Mouse (Mus musculus): ENCODE measurements around the gene Srrd.

Srrd gene

DNA sequence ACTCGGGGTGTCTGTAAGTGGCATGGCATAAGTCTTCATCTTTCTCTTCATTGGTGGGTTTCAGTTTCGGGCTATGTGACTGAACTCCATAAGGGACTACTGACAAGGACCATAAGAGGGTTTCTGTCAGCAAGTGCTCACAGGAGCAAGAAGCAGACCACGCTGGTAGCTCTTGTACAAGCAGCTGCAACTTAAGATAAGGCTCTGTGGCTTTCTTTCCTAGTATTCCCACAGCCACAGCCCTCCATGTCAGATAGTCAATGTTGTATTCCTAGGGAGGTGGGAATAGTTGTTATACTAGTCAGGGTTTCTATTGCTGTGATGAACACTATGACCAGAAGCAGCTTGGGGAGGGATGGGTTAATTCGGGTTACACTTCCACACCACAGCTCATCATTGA, 16.7 kb upstream of the Srrd start:
- in situ Hi-C loops (cut with MboI, MseI): no loop called here

DNA sequence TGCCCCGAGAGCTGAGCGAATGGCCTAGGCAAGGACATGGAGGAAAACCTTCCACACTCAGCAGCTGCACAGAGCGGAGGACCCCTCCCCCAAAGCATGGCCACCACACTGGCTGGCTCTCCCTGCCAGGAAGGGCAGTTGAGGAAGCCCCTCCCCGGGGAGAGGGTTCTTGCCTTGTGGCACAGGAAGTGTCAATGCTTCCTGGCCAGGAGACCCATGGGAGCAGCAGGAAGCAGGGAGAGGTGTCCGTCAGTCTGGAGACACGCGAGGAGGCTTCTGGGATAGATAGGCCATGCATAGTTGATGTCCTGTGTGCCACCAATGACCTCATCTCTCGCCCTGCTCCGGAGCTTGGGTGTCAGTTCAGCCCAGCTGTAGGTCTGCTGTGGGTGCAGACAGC, 13.5 kb upstream of the Srrd start:
- in situ Hi-C loops (cut with MboI, MseI): no loop called here

DNA sequence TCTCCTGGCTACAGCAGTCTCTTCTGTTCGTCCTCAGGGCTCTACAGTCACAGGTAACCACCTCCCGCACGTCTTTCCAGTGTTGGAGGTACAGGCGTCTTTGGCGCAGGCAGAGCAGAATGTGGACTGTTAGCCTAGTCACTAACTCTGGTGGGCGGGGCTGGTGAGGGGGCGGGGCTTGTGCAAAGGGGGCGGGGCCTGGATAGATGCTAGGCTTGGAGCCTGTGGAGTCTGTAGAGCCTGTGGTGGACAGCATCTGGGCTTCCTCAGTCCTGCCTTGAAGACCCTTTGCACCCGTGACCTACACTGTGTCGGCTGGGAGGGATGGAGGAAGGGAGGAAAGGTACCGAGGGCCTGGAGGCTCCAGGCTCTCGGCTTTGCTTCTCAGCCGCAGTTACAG, 13.1 kb upstream of the Srrd start, which contains the start of gene Gm6583:
Gene Gm6583, minus strand, starts transcription at position 124 of the 400 bp plus-strand sequence.
- in situ Hi-C loops (cut with MboI, MseI): no loop called here

DNA sequence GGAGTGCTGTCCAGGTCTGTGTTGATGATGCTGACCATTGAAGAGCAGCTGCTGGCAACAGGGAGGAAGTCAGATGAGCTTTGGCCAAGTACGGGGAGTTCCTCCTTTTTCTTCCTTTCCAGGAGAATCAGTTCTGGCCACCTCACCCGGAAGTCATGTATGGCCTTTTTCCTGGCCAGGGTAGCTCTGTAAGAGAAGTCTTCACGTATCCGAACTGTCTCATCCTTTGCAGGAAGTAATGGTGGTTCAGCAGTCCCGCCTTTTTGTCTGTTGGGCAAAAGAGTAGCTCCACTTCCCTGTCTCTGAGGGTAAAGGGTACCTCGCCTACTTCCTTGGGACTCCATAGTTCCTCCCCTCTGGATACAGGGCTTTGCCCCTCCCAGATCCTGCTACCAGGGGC, 12.7 kb upstream of the Srrd start:
- in situ Hi-C loops (cut with MboI, MseI): no loop called here

DNA sequence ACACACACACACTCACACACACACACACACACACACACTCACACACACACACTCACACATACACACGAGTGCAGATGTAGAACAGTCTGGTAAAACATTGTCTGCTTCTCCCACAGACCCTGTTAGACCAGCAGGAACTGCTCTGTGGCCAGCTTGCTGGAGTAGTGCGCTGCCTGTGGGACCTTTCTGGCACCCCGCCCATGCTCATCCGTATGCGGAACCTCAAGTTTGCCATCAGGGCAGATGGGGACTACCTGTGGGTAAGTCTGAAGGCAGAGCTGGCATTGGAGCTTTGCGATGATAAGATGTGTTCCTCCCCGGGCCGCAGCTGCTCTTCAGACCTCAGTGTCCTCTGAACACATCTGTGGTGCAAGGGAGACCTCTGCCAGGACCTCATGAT, 6.3 kb upstream of the Srrd start:
- in situ Hi-C loops (cut with MboI, MseI): no loop called here

DNA sequence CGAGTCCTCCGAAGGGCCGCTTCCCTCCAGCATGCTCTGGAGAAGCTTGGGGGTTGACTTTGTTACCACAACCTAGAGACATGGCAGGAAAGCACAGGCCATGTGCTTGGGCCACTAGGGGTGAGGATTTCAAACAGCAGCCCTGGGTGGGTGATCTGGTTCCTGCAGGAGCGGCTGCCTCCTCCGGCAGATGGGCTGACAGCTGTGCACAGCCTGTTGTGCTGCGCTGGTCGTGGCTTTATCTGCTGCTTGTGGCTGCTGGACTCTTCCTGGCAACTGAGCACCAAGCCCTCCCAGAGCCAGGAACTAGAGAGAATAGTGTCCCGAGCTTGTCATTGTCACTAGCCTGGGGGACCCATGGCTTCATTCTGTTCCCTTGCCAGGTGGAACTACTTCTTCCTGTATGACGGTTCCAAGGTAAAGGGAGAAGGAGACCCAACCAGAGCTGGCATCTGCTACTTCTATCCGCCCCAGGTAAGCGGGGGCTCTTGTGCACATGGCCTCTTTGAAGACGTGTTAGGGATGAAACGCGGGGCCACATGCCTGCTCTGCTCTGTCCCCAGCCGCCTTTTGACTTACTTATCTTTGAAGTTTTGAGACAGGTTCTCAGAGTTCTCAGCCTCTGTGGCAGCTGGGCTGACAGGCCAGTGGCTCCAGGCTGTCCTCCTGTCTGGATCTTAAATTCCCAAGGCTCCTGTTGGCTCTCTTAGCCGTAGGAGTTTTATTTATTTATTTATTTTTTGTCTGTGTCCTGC, 3.5 kb upstream of the Srrd start:
- in situ Hi-C loops (cut with MboI, MseI): no loop called here

DNA sequence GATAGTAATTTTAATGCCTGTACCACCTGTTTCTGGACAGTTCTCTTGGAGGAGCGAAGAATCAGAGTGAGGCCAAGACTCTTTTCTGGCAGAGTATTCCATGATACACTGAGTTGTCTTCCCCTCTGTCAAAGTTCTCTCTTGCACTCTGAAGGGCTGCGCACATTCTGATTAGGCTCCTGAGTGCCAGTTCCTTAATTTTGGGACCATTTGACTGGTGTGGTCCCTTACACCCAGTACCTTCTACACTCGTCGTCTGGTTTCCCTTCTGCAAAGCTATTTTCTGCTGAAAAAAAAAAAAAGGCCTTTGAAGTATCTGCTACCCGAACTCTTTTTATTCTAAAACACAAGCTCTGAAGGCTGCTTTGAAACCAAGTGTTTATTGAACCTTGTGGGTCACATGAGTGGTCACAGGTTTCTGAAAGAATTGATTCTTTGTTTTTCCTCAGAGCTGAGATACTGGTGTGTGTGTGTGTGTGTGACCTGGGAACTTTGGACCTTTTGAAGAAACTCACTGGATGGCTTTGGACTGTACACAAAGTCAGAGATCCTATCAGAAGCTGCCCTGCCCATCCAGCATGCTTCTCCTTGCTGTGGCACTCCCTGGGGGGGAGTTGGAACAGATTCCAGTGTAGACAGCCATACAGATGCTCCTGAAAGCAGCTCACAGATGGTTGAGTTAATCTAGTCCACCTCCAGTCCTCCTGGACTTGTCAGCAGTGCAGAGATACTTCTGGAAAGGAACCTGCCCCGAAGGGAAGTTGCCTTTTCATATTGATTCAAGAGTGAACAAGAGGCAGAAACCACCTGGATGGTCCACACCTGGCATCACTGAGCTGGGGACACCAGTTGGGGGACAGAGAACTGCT, 1.5 kb upstream of the Srrd start:
- in situ Hi-C loops (cut with MboI, MseI): no loop called here

DNA sequence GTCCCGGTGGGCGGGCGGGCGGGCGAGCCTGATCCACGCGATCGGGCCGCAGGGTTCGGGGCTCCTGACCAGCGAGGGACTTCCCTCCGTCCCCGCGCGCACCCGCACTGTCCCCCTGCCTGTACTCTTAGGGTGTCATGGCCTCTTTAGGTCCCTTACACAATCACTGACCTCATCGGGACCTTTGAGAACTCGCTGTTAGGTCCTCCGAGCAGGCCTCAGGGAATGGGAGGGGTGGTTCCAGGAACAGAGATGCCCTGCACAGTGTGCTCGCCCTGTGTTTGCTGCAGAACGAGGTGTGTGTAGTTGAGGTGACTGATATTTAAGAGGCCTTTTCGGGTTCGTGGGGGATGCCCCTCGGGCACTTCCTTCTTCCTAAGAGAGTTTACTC, 360 bp upstream of the Srrd start:
- in situ Hi-C loops (cut with MboI, MseI): no loop called here

DNA sequence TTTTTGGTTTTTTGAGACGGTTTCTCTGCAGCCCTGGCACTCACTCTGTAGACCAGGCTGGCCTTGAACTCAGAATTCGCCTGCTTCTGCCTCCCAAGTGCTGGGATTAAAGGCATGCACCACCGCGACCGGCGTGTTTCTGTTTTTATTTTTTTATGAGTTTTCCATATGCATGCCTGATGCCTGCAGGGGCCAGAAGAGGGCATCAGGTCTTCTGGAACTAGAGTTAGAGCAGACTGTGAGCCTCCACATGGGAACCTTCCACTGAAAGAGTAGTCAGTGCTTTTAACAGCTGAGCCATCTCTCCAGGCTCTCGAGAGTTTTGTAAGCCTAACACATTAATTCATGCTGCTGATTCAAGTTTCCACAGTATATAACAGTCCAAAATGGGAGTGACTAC, 3.6 kb downstream of the Srrd start:
- in situ Hi-C loops (cut with MboI, MseI): loop anchor here (5.0 kb wide), 1 partner anchor 97 kb away; no protein-coding TSS in a partner anchor

DNA sequence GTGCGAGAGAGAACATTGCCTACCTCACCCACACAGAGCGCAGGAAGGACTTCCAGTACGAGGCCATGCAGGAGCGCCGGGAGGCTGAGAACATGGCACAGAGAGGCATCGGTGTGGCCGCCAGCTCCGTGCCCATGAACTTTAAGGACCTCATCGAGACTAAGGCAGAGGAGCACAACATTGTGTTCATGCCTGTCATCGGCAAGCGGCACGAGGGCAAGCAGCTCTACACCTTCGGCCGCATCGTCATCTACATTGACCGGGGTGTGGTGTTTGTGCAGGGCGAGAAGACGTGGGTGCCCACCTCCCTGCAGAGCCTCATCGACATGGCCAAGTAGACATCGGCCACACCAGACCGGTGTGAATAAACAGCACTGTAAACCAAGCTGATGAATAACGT, 5.8 kb downstream of the Srrd start:
- in situ Hi-C loops (cut with MboI, MseI): loop anchor here (5.0 kb wide), 1 partner anchor 95 kb away; no protein-coding TSS in a partner anchor

DNA sequence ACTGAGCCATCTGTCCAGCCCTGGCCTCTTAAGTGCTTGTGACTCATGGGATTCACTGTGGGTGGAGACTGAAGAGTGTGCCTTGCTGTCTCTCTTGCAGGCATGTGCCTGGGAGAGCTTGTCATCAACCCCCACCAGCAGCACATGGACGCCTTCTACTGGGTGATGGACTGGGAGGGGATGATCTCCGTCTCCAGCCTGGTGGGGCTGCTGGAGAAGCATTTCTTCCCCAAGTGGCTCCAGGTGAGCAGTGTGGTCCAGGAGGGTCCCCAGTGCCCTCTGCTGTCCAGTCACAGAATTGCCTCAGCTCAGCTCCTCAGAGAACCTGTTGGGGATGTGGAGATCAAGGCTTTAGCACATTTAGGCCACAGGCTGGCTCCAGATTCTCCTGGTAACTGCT, 7.4 kb downstream of the Srrd start:
- in situ Hi-C loops (cut with MboI, MseI): loop anchor here (5.0 kb wide), 1 partner anchor 93 kb away; no protein-coding TSS in a partner anchor

DNA sequence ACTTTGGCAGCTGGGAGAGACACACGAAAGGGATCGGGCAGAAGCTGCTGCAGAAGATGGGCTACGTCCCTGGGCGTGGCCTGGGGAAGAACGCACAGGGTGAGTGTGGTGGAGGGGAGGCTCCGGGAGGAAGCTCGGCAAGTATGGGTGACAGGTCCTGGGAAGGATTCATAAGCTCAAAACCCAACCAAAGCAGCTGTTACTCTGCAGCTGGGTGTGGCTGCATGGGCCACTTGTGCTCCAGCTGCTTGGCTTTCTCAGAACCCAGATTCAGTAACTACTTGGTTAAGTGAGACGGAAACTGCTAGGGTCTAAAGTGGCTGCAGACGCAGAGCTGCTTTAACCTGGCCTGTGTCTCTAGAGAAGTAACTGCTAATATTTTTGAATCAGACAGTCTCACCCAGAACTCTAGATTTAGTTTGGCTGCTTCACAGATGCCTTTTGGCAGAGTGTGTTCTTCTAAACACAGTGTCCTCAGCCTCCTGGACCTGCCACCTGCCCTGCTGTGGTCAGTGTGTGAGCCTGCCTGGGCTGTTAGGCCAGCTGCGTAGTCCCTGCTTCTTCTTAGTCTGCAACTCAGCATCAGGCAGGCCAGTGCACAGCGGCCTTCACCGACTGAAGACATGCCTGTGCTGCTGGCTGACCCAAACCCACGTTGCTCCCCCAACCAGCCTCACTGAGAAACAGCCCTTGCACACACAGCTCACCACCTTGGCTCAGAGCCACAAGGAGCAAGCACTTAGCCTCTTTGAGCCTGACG, 12.9 kb downstream of the Srrd start:
- in situ Hi-C loops (cut with MboI, MseI): no loop called here

DNA sequence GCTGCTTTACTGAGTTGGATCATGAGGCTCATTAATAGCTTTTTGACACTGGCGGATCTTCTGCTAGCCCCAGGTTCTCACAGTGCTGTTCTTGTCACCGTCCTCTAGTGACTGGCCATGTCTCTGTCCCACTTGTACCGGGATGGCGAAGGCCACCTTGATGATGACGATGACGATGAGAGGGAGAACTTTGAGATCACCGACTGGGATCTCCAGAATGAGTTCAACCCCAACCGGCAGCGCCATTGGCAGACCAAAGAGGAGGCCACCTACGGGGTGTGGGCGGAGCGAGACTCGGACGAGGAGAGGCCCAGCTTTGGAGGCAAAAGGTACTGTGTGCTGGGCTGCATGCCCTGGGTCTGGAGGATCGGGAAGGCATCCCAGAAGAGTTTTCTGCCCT, 15.0 kb downstream of the Srrd start:
- in situ Hi-C loops (cut with MboI, MseI): no loop called here

DNA sequence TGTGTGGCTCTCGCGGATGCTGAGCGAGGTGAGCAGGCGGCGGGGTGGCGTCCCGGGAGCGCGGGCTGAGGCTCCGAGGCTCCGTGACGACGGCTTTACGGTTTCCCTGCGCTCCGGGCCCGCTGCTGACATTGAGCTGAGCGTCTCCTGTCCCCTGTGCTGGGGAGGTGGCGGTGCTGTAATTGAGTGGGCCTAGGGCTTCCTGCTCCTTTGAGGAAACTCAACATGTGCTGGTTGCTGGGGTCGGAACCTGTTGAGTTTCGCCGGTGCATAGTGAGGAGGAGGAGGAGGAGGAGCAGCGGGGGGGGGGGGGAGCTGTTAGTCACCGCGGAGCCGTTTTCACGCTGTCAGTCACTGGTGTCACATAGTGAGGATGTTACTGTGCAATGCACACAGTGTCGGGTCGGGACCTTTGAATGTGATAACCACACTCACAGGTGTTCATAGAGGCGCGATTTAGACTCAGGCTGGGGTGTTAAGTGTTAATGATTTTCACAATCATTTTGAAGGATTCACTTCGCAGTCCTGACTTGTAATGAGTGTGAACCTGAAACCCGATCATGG, 16.3 kb downstream of the Srrd start:
- in situ Hi-C loops (cut with MboI, MseI): no loop called here

DNA sequence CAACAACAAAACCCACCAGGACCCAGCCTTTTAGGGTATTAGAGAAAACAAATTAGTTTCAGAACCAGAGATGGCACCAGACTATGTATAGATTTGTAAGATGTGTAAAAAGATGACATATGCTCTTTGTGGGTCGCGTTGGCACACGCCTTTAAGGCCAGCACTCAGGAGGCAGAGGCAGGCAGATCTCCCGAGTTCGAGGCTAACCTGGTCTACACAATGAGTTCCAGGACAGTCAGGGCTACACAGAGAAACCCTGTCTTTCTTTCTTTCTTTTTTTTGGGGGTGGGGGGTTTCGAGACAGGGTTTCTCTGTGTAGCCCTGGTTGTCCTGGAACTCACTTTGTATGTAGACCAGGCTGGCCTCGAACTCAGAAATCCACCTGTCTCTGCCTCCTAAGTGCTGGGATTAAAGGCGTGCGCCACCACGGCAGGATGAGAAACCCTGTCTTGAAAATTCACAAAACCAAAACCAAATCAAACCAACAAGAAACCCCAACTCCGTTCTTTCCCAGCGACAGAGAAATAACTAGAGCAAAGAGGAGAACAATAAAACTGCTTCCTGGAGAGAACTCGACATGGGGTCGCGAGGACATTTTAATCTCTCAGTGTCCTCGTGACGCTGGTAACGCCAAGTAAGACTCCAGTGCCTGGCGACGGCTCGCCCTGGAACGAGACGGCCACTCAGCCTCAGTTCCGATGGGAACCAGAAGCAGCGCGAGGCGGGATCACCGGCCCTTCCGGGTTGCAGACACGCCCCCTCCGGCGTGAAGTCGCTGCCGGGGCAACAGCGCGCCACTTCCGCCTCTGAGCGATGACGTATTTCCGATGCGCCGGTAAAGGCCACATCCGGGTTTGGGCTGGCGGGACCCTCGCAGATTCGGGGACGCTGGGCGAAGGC, 17.0 kb downstream of the Srrd start, which contains the start of gene Tfip11:
Gene Tfip11, plus strand, starts transcription at position 813 of the 900 bp plus-strand sequence.
- in situ Hi-C loops (cut with MboI, MseI): no loop called here

DNA sequence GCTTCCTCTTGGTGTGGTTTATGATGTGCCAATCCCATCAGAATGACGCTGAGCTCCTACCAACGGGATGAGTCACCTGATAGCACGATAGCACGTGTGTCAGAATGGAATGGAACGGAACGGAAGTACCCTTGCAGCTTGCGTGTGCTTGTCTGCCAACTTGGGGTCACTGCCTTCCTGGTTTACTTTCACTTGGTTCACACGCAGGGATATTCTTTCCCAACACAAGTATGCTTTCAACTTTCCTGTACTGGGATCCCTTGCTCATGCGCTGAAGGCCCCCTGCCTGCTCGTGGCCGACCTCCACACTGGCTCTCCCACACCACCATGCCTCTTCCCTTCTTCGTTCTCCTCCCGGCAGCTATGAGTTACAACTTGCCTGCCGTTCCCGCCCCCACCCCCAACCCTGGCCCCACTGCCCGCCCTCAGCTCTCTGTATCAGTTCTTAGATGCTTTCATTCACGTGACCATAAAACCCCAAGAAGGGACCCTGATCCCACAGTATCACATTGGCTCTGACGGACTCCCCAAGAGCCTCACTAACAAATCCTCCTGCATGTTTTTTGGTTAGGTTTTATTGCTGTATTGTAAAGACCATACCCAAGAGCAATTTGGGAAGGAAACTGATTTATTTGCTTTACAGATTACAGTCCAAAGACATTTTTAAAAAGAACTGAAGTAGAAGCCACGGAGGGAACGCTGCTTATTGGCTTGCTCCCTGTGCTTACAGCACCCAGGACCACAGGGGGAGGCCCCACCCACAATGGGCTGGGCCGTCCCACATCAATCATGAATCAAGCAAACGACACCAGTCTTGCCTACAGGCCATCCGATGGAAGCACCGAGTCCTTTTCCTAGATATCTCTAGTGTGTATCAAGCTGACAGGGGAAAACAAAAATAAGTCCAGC, 17.9 kb downstream of the Srrd start:
- in situ Hi-C loops (cut with MboI, MseI): no loop called here

DNA sequence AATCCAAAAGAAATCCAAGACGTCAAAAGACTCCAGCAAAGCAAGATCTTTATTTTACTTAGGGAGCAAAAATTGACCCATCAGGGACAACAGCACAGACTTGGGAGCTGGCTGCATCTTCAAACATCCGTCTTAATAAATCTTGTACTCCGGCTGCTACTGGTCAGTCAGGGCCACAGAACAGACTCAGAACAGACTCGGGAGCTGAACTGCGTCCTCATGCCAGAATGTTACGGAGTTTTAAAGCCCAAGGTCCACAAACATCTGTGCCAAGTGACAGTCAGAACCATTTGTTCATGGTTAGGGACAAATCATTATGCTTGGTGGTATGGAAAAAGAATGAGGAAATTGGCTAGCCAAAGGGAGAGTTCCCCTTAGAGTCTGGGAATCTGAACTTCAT, 19.6 kb downstream of the Srrd start:
- in situ Hi-C loops (cut with MboI, MseI): no loop called here

DNA sequence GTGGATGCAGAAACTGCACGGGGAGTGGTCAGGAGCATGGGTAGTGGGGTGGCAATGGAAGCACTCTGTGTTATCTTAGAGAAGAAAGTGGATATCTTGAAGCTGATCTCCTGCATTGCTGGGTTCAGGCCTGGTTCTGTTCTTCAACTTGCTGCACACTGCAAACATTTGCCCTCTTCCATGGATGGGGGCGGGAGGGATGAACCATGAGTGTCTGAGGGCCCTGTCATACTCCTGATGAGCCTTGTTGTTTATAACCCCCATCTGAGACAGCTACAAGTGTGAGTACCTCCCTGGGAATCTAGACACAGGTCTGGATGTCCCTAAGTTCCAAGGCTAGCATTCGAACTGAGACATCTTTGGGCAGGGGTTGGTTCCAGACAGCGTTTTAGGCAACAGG, 21.5 kb downstream of the Srrd start:
- in situ Hi-C loops (cut with MboI, MseI): no loop called here

DNA sequence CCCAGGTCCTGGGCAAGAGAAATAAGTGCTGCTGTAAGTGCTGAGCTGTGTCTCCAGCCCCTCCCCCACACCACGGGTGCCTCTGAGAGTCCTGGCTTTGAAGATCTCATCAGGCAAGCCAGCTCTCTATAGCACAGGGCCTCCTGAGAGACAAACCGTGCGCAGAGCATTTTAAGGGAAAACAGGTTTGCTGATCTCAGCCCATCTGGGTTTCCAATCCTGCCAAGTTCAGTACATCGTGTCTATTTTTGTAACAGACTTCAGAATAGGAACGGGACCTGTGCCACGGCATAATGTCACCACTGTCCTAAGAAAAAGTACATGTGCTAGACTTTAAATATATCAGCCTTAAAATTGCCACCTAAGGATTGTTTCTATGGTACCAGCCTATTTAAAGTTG, 21.9 kb downstream of the Srrd start:
- in situ Hi-C loops (cut with MboI, MseI): no loop called here

DNA sequence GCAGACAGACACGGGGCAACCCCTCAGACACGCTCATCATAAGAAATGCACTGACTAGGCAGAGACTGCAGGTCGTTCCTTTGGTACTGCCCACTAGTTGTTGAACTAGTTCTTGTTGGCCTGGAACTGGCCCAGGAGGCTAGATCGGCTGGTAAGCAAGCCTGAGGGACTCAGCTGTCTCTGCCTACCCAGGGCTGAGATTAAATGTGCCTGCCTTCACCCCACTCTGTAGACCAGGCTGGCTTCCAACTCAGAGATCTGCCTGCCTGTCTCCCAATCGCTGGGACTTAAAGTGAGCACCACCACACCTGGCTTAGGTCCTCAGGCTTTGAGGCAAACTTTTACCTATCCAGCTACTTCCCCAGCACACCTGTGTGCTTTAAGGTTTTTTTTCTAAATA, 22.5 kb downstream of the Srrd start:
- in situ Hi-C loops (cut with MboI, MseI): no loop called here
